Mouse (Mus musculus): Measurements from ENCODE around the gene Cxcr5. TPM values are rescaled to one million over a fixed set of nuclear protein-coding genes. Genes with fewer than 3 reads are reported as not detected.

The Cxcr5 gene
- polyA plus RNA-seq, 1 experiment from 2014 or later, result 0.17 TPM

- Histone ChIP-seq H3K4me2 (replicated peaks; ENCODE audit: low read depth, low read length) (peak overlapping the region; percentile 77), H3K36me3 (ENCODE audit: insufficient read depth, low read length) (no peaks in the 10 kb centered on the region), H3K27me3 (replicated peaks; ENCODE audit: insufficient read depth, low read length) (no peaks in the 10 kb centered on the region), H3K9me3 (ENCODE audit: low read length) (no peaks in the 10 kb centered on the region), H3K27ac (ENCODE audit: low read length) (peak overlapping the region; percentile 96), H3K4me3 (ENCODE audit: low read depth, low read length) (peak overlapping the region; percentile 88), H3K9ac (replicated peaks; ENCODE audit: low read depth) (peak overlapping the region; percentile 92), H3K4me1 (ENCODE audit: insufficient read depth, low read depth, low read length) (peaks cover 34% of the 10 kb centered on the region)
- peak; percentile 96 for DNase-seq (ENCODE audit: low spot score)
- peak; percentile 43 for ATAC-seq
- 1% methylated on average over 12 of the region's 12 CpGs for WGBS
- TF ChIP-seq EP300 (IDR thresholded peaks at IDR 0.05), result no peak; the same call in 1 of the 2 replicates
- no peak for TF ChIP-seq CTCF (IDR thresholded peaks at IDR 0.05)
These were observed 78.1 kb downstream of the Cxcr5 start for GRCm38 (mm10) chr9:44483510-44484044.

- no peak; the same call in 1 of the 2 replicates for TF ChIP-seq CTCF (IDR thresholded peaks at IDR 0.05)
- no peak for TF ChIP-seq EP300 (IDR thresholded peaks at IDR 0.05)
- Histone ChIP-seq H3K4me1 (ENCODE audit: insufficient read depth, low read depth, low read length) (peaks cover 29% of the 10 kb centered on the region), H3K27ac (ENCODE audit: low read length) (peak overlapping the region; percentile 96), H3K9me3 (ENCODE audit: low read length) (no peaks in the 10 kb centered on the region), H3K4me2 (replicated peaks; ENCODE audit: low read depth, low read length) (peak overlapping the region; percentile 77), H3K4me3 (ENCODE audit: low read depth, low read length) (peak overlapping the region; percentile 88), H3K36me3 (ENCODE audit: insufficient read depth, low read length) (no peaks in the 10 kb centered on the region), H3K9ac (replicated peaks; ENCODE audit: low read depth) (peak overlapping the region; percentile 92), H3K27me3 (replicated peaks; ENCODE audit: insufficient read depth, low read length) (no peaks in the 10 kb centered on the region)
- ATAC-seq, result no peak
- WGBS, result 0% methylated on average over 38 of the region's 39 CpGs
- DNase-seq (ENCODE audit: low spot score), result peak; percentile 41
These were observed 78.6 kb downstream of the Cxcr5 start for GRCm38 (mm10) chr9:44483041-44483509.

- peak within 1 kb of the TSS; percentile 88 for H3K4me3 ChIP-seq (ENCODE audit: low read depth, low read length)
- ATAC-seq (peak; percentile 53), DNase-seq (ENCODE audit: low spot score) (peak; percentile 99)
- no peaks in the 10 kb centered on the region for H3K9me3 ChIP-seq (ENCODE audit: low read length)
- peak within 1 kb of the TSS; percentile 96 for H3K27ac ChIP-seq (ENCODE audit: low read length)
- peak within 1 kb of the TSS; percentile 92 for H3K9ac ChIP-seq (replicated peaks; ENCODE audit: low read depth)
- peak; percentile 87 for TF ChIP-seq CTCF (IDR thresholded peaks at IDR 0.05)
- peak; percentile 71 for TF ChIP-seq EP300 (IDR thresholded peaks at IDR 0.05)
- peaks cover 25% of the 10 kb centered on the region for H3K4me1 ChIP-seq (ENCODE audit: insufficient read depth, low read depth, low read length)
- H3K4me2 ChIP-seq (replicated peaks; ENCODE audit: low read depth, low read length), result peak within 1 kb of the TSS; percentile 77
- no peaks in the 10 kb centered on the region for H3K36me3 ChIP-seq (ENCODE audit: insufficient read depth, low read length)
- 2% methylated on average over 31 of the region's 31 CpGs for WGBS
- no peaks in the 10 kb centered on the region for H3K27me3 ChIP-seq (replicated peaks; ENCODE audit: insufficient read depth, low read length)
These were observed 79.1 kb downstream of the Cxcr5 start, which contains the start of gene Bcl9l for GRCm38 (mm10) chr9:44482552-44482951. Gene Bcl9l (plus strand): TSS chr9:44482825.

- WGBS, result 3% methylated on average over 3 of the region's 3 CpGs
These were observed 79.6 kb downstream of the Cxcr5 start for GRCm38 (mm10) chr9:44482112-44482511.

GRCm38 (mm10) chr9:44479628-44480428 is 81.8 kb downstream of the Cxcr5 start:
- under 1% methylated on average over 26 of the region's 26 CpGs for WGBS
- Histone ChIP-seq H3K4me1 (ENCODE audit: insufficient read depth, low read depth, low read length) (peaks cover 9% of the 10 kb centered on the region; the same call in 1 of the 2 replicates), H3K9ac (replicated peaks; ENCODE audit: low read depth) (peak overlapping the region; percentile 56), H3K9me3 (ENCODE audit: low read length) (no peaks in the 10 kb centered on the region), H3K36me3 (ENCODE audit: insufficient read depth, low read length) (no peaks in the 10 kb centered on the region), H3K4me2 (replicated peaks; ENCODE audit: low read depth, low read length) (peak overlapping the region; percentile 95), H3K27ac (ENCODE audit: low read length) (peak overlapping the region; percentile 89), H3K27me3 (replicated peaks; ENCODE audit: insufficient read depth, low read length) (no peaks in the 10 kb centered on the region), H3K4me3 (ENCODE audit: low read depth, low read length) (peak overlapping the region; percentile 55)
- DNase-seq (ENCODE audit: low spot score) (peak; percentile 96), ATAC-seq (peak; percentile 40)
- TF ChIP-seq CTCF (IDR thresholded peaks at IDR 0.05), result peak; percentile 96
- peak; percentile 37 for TF ChIP-seq EP300 (IDR thresholded peaks at IDR 0.05)

More at GRCm38 (mm10) chr9:44482112-44482511, 79.6 kb downstream of the Cxcr5 start:
- Histone ChIP-seq H3K27me3 (replicated peaks; ENCODE audit: insufficient read depth, low read length) (no peaks in the 10 kb centered on the region), H3K36me3 (ENCODE audit: insufficient read depth, low read length) (no peaks in the 10 kb centered on the region), H3K4me2 (replicated peaks; ENCODE audit: low read depth, low read length) (peak overlapping the region; percentile 77), H3K9ac (replicated peaks; ENCODE audit: low read depth) (no peak overlapping the region), H3K4me1 (ENCODE audit: insufficient read depth, low read depth, low read length) (peaks cover 25% of the 10 kb centered on the region), H3K9me3 (ENCODE audit: low read length) (no peaks in the 10 kb centered on the region), H3K27ac (ENCODE audit: low read length) (no peak overlapping the region), H3K4me3 (ENCODE audit: low read depth, low read length) (peak overlapping the region; percentile 88)
- DNase-seq (ENCODE audit: low spot score) (no peak), ATAC-seq (no peak)
- TF ChIP-seq CTCF (IDR thresholded peaks at IDR 0.05), result no peak
- no peak for TF ChIP-seq EP300 (IDR thresholded peaks at IDR 0.05)

- peak overlapping the region; percentile 55 for H3K4me3 ChIP-seq (ENCODE audit: low read depth, low read length)
- under 1% methylated on average over 29 of the region's 29 CpGs for WGBS
- no peak for TF ChIP-seq EP300 (IDR thresholded peaks at IDR 0.05)
- TF ChIP-seq CTCF (IDR thresholded peaks at IDR 0.05), result peak; percentile 45
- H3K36me3 ChIP-seq (ENCODE audit: insufficient read depth, low read length), result no peaks in the 10 kb centered on the region
- peak overlapping the region; percentile 89 for H3K27ac ChIP-seq (ENCODE audit: low read length)
- H3K9me3 ChIP-seq (ENCODE audit: low read length), result no peaks in the 10 kb centered on the region
- peak; percentile 95 for DNase-seq (ENCODE audit: low spot score)
- peaks cover 6% of the 10 kb centered on the region; the same call in 1 of the 2 replicates for H3K4me1 ChIP-seq (ENCODE audit: insufficient read depth, low read depth, low read length)
- H3K4me2 ChIP-seq (replicated peaks; ENCODE audit: low read depth, low read length), result peak overlapping the region; percentile 95
- peak overlapping the region; percentile 56 for H3K9ac ChIP-seq (replicated peaks; ENCODE audit: low read depth)
- H3K27me3 ChIP-seq (replicated peaks; ENCODE audit: insufficient read depth, low read length), result no peaks in the 10 kb centered on the region
- peak; percentile 57 for ATAC-seq
These were observed 82.6 kb downstream of the Cxcr5 start for GRCm38 (mm10) chr9:44478959-44479605.

Measured in lung, postnatal 0 days (tissue).